Mouse (Mus musculus) C2C12 (cell line): ENCODE measurements at regions not wholly inside any gene's neighbourhood (a gene's known extent, or its start where the extent isn't known, plus 50 kb on each side); places are given as distances from the start of the nearest gene placed in this dataset.

ENCODE experiments used
- CEBPB ChIP-seq: IDR thresholded peaks from one replicate; pipeline ENCODE4 v1.6.1; 2011; ENCODE audit warnings: low read depth, mild to moderate bottlenecking, control low read depth, moderate library complexity
- CTCF ChIP-seq: IDR thresholded peaks from one replicate; pipeline ENCODE4 v1.5.1; 2011; ENCODE audit not compliant: control insufficient read depth, insufficient read depth, insufficient read length
- FOSL1 ChIP-seq: IDR thresholded peaks from one replicate; pipeline ENCODE4 v1.8.0; 2011; ENCODE audit warnings: mild to moderate bottlenecking, low read length; ENCODE audit not compliant: poor library complexity, insufficient read depth, severe bottlenecking
- MAX ChIP-seq: IDR thresholded peaks from one replicate; pipeline ENCODE4 v1.6.1; 2011; ENCODE audit warnings: mild to moderate bottlenecking, control low read depth
- MYOD1 ChIP-seq: IDR thresholded peaks from one replicate; pipeline ENCODE4 v1.6.1; 2011; ENCODE audit warnings: low read depth; ENCODE audit not compliant: control insufficient read depth, insufficient read length
- MYOG ChIP-seq: IDR thresholded peaks from one replicate; pipeline ENCODE4 v1.6.1; 2011; ENCODE audit not compliant: control insufficient read depth, insufficient read length; ENCODE audit errors: extremely low read depth
- USF1 ChIP-seq: IDR thresholded peaks from one replicate; pipeline ENCODE4 v1.6.1; 2011; ENCODE audit warnings: low read depth, mild to moderate bottlenecking, control low read depth, moderate library complexity

GRCm38 (mm10) chr11:112620916-112621315, 161.1 kb upstream of the Sox9 start:
- no peak for TF ChIP-seq CTCF
- no peak for TF ChIP-seq MYOG
- no peak for TF ChIP-seq USF1
- peak; percentile 8 for TF ChIP-seq MAX
- TF ChIP-seq CEBPB = no peak
- no peak for TF ChIP-seq MYOD1
- TF ChIP-seq FOSL1 = no peak
